Mouse (Mus musculus): ENCODE measurements around the gene Prdm8.

The Prdm8 gene

GRCm38 (mm10) chr5:98184971-98185805, 18.2 kb downstream of the Prdm8 start:
- DNase-seq = peak; percentile 60

GRCm38 (mm10) chr5:98185806-98186751, 19.1 kb downstream of the Prdm8 start:
- no peak for DNase-seq

- DNase-seq = no peak
Measured at GRCm38 (mm10) chr5:98189181-98190180, 22.5 kb downstream of the Prdm8 start.

GRCm38 (mm10) chr5:98192295-98192983, 25.4 kb downstream of the Prdm8 start:
- DNase-seq = no peak

GRCm38 (mm10) chr5:98194959-98195358, 28.0 kb downstream of the Prdm8 start:
- DNase-seq = no peak

- DNase-seq = no peak
Measured at GRCm38 (mm10) chr5:98198412-98199218, 31.6 kb downstream of the Prdm8 start.

- no peak for DNase-seq
Measured at GRCm38 (mm10) chr5:98199219-98199552, 32.2 kb downstream of the Prdm8 start.

GRCm38 (mm10) chr5:98201606-98202005, 34.6 kb downstream of the Prdm8 start:
- no peak for DNase-seq

GRCm38 (mm10) chr5:98202996-98203395, 36.0 kb downstream of the Prdm8 start:
- no peak for DNase-seq

GRCm38 (mm10) chr5:98212501-98212900, 45.5 kb downstream of the Prdm8 start:
- DNase-seq = no peak

GRCm38 (mm10) chr5:98221956-98222355, 55.0 kb downstream of the Prdm8 start:
- DNase-seq = no peak

GRCm38 (mm10) chr5:98226710-98227109, 59.7 kb downstream of the Prdm8 start:
- no peak for DNase-seq

GRCm38 (mm10) chr5:98229456-98229855, 62.5 kb downstream of the Prdm8 start:
- no peak for DNase-seq

- no peak for DNase-seq
Measured at GRCm38 (mm10) chr5:98238466-98238865, 71.5 kb downstream of the Prdm8 start.

Data from kidney, adult 11 months (tissue).